Mouse (Mus musculus) T-helper 17 cell (primary cell): ENCODE results near the gene 6030458C11Rik.

ENCODE experiments used
- in situ Hi-C, 2 experiments: fragments of 300-600 bp; cut with MboI, MseI; formaldehyde crosslinking; loops; 1 replicate in 1 of 2; 2 replicates in 1 of 2; pipeline ENCODE4 v1.15.1; 2025; ENCODE audit warnings: high pct_unique_total_duplicates in 2 of 2

Gene 6030458C11Rik

GRCm38 (mm10) chr15:12762258-12762913 is 62.1 kb downstream of the 6030458C11Rik start:
- in situ Hi-C loops: no loop called here

GRCm38 (mm10) chr15:12760747-12761146 is 63.7 kb downstream of the 6030458C11Rik start:
- in situ Hi-C loops: no loop called here

- in situ Hi-C loops: no loop called here
These were observed 66.0 kb downstream of the 6030458C11Rik start for GRCm38 (mm10) chr15:12758461-12758860.
